Mouse (Mus musculus) B cell, adult 2 months (primary cell): ENCODE results near the gene Abr.

ENCODE experiments used
- DNase-seq, 2 experiments: peaks; one replicate each; pipeline ENCODE4 v3.0.0; 2022

Abr gene

DNA sequence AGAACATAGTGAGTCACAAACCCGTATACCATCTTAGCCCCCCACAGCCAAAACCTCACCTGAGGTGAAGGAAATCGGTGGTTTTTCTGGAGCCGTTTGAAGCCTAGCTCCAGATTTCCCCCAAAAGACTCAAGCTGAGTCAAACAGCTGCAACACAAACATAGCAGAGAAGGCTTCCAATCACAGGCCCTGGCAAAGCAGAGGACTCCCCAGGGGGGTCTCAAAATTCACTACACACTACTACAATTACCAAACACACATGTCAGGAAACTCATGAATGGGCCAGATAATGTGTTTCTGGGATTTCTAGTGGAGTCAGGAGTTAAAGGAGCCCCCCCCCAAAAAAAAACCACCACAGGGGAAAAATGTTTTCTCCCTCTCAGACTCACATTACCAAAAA, 56.0 kb downstream of the Abr start:
- no peak for DNase-seq

DNA sequence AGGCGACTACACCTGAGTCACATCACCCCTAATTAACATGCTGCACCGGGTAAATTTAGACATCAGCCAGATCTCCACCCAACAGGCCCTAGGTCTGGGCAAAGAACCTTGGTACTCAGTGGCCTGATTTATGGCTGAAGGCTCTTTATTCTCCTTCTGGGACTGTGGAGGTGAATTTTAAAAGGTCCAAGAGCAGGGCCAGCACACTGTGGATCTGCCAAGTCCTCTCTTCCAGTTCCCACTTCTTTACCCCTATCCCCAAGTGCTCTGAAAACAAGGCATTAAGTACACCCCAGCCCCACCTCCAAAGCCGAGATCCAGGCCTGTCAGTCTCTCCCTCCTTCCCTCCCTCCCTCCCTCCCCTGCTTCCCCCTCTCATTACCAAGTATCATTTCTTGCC, 59.5 kb downstream of the Abr start:
- no peak for DNase-seq

DNA sequence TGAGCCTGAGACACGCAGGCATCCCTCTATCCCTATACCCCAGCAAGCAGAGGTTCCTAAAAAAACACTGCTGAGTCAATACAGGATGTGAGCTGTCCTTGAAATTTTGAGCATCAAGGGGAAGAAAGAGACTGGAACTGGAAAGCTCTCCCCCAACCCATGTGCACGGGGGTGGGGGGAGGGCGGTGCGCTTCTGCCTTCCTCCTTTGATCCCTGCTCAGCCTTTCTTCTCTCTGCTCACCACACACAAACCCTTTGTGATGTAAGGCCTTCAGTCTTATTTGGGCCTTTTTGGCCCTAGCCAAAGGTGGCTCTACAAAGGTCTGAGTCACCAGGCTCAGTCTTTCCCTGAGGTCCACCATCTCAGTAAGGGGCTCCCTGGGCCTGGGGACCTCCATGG, 59.9 kb downstream of the Abr start:
- no peak for DNase-seq

DNA sequence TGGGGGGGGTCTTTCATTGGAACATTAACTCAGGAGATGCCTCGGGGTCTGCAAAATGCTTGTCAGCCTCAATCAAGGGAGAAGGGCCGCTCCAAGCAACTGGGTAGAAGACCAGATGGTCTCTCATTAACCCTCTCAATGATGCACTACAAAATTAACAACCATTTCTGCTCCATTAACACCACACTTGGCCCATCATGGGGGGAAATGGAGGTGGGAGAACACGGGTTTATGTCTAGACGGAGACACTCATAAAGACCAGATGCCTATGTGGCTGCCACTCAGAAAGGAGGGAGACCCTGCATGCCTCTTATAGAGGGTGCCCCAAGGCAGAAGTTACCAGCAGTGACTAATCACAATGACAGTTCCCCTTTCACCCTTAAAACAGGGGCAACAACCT, 64.3 kb downstream of the Abr start:
- no peak for DNase-seq

DNA sequence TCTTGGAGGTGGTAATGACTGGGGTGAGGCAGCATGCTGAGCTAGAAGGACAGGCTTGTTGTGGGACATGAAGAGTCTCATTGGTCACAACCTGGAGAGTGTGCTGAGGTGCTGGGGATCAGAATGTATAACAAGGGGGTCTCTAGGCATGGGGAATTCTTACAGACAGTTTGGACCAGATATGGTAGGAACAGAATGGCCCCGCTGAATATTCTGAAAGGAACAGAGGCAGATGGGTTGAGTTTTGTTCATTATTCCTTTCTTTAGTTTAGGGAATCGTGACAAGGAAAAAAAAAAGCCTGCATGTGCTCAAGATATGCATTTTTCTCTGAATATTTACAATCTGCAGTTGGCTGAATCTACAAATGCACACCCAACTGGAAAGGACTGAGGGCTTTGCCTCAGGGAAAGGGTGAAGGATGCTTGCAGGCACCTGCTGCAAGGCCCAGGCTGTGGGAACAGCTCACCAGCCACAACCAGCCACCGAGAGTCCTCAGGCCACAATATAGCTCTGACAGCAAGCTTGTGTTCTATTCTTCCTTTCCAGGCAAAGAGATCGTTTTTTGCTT, 73.9 kb downstream of the Abr start:
- DNase-seq = no peak

DNA sequence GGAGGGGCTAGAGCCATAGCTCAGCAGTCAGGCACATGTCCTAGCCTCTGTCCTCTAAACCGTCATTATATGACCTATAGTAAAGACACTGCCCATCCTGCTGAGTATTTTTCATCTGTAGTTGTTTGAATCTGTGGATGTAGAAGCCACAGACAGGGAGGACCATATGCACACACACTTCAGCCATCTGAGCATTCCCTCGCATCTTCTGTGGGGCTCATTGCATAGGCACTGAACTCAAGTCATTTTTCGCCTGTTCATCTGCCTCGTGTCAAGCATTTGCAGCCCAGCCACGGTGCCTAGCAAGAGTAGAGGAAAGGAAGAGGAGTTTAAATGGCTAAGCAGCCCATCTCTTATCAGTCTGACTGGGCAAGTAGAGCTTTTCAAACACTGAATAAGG, 74.7 kb downstream of the Abr start:
- DNase-seq = no peak

DNA sequence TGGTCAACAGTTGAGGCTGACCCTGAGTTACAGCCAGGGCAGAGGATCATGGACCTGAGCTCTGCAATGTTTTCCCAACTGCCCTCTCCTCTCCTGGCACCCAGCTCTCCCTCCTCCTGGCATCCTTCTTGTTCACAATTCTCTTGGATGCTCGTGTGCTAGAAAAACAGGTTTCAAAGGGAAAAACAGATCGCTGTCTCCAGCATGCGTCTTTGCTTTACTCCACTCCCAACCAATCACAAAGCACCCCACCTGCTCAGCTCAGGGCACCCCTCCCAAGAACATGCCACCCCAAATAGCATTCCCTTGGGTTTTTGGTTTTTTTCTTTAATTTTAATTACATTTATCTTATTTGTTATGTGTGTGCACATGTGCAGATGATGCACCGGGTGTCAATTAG, 75.7 kb downstream of the Abr start:
- DNase-seq = no peak

DNA sequence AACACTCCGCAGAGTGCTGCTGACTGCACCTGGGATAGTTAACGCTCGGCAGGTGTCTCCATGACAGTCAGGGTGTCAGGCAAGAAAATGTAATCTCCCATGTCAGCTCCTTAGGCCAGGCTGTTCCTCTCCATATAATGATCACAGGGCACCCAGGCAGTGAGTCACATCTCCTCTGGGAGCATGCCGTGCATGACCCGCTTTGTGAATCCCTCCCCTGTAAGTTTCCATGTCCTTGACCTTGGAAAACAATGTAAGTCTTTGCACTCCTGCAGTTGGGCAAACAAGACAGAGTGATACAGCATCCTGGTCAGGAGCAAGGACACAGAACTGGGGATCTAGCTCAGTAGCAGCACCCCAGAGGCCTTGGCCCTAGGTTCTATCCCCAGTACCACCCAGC, 78.8 kb downstream of the Abr start:
- no peak for DNase-seq

DNA sequence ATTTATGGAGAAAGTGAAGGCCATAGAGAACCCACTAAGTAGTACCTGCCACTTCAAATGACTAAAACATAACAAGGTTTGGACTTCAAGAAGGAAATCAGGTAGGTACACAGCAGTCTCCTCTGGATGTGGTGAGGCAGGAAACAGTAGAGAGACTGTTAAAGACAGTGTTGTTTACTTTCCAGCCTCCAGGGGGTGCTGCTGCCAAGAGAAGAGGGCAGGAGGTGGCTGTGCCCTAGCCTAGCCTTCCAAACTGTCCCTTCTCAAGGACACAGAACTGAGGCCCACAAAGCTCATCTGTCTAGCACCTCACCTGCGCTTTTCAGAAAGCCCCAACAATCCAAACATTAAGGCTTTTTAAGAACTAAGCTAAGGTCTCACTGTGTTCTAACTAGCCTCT, 81.1 kb downstream of the Abr start:
- DNase-seq = peak; percentile 65 to 74

DNA sequence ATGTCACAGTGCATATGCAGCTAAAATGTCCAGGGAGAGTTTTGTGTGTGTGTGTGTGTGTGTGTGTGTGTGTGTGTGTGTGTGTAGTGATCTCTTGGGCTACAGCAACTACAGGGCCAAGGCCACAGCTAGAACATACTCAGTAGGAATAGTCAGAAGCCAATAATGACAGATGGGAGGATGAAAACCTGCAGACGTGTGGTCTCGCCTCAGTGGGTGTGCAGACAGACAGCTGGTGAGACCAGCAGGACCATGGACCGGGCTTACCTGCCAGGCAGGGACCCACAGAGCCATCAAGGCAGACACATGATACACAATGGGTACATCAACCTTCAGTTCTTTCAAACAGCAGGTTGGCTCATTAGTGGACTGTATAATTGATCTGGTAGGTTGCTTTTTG, 84.7 kb downstream of the Abr start:
- no peak for DNase-seq

DNA sequence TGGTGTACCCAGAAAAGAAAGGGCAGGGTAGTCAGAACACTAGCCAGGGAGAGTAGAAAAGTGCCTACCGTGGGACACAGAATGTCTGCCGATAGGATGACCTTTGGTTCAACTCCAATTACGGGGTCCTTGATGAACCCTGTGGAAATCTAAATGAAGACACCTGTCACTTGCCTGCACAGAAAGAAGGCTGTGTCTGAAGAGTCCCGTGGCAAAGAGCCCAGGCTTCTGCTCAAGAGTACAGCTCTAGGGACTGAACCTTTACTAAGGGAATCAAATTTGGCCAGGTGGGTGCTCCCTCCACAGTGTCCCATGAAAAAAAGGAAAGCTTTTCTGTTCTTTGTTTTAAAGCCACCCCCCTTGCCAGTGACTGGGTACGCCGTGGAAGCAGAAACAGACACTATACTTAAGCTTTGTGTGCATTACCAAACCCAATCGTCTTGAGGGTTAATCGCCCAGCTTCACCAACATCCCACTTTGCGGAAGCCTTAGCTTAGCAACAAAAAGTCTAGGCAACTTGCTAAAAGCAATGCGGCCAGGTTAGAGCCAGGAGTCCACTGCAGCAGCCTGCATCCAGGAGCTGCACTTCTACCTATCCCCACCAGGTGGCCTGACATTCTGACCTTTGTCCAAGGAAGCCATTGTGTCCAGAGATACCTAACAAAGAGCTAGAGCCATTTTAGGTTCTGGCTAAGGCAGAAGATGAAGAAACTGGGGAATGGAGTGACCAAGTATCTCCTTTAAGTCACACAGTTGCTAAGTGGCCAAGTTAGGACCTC, 85.3 kb downstream of the Abr start:
- DNase-seq = peak; percentile 39 to 46

DNA sequence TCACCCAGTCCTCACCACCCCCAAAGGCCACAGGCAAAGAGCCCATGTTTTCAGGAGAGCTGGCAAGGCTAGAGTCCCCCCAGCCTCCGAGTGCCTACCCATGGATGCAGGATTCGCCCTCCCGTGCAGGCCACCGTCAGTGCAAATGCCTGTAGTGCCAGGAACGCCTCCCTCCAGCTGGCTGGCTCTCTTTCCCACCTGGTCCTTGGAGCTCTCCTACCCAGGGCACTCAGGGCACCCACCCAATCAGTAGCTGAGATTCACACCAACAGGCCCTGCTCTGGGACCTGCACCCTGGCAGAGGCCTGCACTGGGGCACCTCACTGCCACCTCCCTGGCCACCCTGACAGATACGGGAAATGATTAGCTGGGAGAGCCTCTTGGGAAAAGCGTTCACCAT, 90.1 kb downstream of the Abr start:
- no peak for DNase-seq

DNA sequence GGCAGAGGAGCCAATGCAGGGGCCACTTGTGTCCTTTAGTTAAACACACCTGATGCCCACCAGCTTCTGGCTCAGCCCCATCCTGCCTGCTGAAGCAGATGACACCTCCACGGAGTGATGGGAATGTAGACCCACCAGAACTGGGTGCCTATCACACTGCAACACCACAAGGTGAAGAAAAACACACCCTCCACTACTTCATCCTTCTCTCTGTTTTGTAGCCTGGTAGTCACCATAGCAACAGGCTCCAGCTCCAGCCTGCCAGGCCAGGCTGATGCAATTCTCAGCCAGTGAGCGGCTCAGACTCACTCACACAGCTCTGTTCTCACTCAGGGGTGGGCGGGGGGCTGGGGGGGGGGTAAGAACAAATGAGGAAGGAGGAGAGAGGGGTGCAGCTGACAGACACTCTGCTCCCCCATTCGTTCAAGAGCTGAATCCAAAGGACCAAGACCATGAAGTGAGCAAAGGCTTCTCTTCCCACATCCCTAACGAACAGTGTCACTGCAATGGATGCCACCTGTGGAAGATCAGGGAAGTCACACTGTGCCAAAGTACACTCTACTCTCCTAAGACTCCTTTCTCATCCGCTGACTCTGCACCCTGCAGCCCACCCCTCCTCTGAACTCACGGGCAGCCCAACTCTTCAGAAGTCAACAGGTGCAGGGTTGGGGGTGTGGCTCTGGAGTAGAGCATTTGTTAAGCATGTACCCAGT, 91.0 kb downstream of the Abr start:
- no peak for DNase-seq

DNA sequence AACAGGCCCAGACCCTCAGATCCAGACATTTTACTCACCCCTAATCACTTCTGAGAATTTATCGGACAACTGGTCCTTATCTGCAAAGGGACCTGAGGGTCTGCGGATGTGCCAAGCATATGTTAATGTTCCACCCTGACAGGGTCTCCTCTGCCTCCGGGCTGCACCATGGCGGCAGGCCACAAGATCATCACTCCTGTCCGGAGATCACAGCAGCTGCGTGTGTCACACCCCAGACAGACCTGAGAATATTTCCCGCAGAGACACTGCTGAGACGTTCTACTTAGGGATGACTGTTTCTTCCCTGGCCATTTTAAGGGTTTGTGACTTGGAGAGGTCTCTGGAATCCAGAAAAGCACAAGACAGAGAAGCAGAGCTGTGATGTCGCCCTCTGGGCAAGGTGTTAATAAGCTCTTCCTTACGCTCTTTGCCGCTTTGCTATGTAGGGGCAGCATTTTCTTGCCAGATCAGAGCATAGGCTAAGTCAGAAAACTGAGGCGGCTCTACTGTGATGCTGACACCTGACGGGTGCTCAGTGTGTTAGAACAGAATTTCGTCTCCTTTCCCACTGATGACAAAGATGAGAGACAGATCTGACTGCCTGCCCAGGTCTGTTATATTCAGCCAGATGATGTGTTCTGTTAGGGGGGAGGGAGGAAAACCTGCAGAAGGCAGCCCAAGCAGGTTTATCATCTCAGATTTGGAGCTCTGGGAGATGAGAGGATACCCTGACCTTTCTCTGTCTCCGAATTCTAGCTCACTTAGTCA, 91.8 kb downstream of the Abr start:
- DNase-seq = no peak

DNA sequence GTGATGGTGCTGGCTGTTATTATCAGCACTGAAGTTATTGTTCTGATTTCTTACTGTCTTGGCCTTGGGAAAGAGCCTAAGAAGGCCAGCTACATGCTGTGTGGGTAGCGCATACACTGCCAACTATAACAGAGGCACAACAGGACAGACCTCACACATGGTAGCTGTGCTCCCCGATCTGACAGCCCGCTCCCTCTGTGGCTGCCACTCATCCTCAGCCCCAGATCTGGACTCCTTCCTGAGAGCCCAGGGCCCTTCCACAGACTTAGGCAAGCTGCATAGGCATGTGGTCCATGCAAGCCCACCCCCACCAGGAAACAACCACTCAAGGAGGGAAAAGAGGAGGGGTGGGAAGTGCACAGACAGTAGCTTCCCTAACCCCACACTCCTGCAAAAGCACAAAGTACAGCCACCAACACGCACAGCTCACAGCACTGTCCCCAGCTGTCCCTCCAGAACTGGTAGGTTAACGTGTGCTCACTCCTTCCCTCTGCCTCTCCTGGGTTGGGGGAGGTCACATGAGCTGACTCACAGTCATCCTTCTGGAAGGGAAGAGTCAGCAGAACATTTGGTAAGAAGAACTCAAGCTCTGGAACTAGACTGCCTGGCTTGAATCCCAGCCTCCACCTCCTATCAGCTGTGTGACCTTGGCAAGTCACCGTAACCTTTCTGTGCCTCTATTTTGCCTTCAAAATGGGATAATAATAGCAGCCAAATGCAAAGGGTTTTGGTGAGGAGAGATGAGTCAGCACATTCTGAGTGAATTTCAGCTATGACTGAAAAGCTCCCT, 92.6 kb downstream of the Abr start:
- no peak for DNase-seq

DNA sequence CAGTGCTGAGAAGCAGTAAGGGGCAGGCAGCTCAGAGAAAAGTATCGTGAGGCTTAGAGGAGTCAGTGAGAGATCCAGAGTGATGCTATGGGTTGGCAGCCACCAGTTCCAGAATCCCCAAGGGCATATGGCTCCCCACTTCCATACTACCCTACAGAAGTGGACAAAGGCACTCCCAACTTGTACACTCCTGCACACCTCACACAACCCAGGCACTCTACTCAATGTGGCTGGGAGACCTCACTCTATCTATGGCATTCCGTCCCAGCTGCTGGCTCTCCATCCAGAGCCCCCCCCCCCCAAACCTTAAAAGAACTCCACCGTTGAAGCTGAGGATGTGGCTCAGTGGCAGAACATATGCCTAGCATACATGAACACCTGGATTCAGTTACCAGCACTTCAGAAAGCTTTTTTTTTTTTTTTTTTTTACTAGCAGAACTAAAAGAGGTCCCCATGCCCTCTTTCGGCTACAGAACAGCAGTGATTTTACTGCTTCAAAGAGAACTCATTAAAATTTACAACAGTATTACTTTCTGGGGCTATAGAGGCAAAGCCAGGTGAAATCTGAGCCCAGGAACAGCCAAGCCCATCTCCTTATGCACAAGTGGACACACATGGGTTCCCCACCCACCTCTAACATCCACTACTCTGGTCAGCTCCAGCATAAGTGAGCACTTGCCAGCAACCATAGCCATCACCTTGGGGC, 96.3 kb downstream of the Abr start:
- DNase-seq = no peak

DNA sequence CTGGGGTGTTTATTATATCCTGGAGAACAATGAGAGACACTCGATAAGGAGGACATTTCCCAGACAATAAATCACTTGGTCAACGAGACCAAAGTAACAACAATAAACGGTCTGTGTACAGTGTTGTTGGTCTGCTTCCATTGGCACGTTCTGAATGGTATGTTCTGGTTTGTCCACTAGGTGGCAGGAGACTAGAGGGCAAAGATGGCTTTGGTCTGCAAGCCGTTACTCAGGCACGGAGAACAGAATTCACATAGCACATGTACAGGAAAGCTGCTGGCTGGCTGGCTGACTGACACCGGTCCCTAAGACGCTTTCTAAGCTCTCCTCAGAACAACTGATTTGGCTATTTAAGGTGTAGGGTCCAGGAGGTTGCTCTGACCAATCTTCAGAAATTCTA, 97.2 kb downstream of the Abr start:
- DNase-seq = peak; percentile 63

DNA sequence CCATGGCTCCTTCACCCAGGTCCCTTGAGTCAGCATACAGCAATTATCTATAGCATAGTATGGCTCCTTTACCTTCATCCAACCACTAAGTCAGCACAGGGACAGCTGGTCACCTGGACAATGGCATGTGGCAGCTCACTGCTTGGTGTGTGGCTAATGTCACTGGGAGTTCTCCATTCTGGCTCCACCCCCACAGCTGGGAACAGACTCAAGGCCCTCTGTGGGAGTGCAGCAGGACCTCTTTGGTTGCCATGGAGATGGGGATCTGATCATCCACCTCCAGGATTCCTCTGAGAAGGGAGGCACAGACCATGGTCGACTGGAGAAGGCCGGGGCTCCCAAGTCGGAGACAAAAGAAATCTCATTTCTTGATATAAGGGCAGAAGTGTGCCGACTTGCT, 98.8 kb downstream of the Abr start:
- no peak for DNase-seq

DNA sequence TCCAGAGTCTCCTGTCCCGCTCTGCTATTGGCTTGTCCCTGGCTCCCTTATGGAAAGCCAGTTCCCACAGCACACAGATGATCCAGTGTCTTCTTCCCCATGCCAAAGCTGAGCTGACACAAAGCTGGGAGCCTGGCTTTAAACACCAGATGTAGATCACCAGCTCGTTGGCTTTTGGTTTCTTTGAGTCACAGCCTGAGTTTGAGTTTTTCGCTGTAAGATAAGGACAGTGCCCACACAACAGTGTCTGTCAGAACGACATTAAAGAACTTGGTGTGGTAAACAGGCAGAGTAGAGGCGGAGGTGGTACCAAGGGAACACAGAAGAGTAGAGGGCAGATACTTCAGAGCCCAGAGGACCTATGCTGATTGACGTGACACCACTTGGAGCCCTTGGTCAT, 101.2 kb downstream of the Abr start:
- DNase-seq = no peak

DNA sequence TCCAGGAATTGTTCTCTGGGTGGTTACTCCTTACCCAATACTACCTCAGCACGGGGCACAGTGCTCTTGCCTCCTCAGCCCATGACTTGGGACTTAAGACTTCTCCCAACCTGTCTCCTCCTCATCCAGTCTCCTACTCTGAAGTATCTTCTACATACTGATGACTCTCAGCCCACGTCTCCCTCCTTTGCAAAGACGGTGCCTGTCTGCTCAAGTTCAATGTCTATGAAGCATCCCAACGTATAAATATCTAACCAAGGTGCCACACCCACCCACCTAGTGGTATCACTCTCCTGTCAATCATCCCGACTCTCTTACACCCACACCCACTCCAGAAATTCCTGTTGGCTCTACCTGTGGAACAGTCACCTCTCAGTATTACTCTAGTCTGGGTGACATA, 103.5 kb downstream of the Abr start:
- no peak for DNase-seq

DNA sequence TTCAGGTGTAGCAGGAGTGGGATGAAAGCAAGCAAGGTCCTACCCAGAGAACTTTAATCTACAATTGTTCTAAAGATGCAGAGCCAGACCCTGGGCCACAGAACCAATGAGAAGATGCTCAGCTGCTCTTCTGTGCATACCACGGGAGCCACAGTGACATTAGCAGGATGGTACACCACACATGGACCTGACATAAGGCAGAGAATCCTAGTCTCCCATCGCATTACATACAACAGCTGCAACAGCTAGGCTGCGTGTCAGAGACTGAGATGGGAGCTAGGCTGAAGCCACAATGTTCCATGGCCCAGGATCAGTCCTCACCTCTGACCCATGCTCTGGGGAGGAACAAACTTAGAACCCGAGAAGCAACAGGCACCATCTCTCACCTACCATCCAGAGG, 104.0 kb downstream of the Abr start:
- DNase-seq = no peak

DNA sequence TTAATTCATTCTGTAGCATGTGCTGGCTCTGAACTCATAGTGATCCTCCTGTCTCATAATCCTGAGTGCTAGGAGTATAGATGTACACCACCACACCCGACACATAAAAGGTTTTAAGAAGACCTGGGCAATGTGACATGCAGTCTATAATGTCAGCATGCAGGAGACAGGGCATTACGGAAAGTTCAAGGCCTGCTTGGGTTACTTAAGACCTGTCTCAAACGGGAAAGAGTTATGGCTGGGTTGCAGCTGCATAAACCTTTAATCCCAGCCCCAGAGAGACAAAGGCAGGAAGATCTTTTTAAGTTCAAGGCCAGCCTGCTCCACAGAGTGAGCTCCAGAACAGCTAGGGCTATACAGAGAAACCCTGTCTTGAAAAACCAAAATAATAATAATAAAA, 105.2 kb downstream of the Abr start:
- no peak for DNase-seq
